Mouse (Mus musculus): ENCODE data around the gene Dtwd1. TPM values are rescaled to one million over a fixed set of nuclear protein-coding genes. Genes with fewer than 3 reads are reported as not detected.
A peak's percentile ranks its signal among the peaks of the same experiment; 100 is the strongest.
"Not testable (repeated sequence)": the region's sequence is repeated elsewhere in the genome, so short reads cannot be mapped to it uniquely, and the experiment has no call there.

The Dtwd1 gene
- polyA plus RNA-seq (2016; fragmentation: Nextera tagmentation; extraction: Ambion mirVana), result 29.3 and 30.9 TPM in 2 replicates

DNA sequence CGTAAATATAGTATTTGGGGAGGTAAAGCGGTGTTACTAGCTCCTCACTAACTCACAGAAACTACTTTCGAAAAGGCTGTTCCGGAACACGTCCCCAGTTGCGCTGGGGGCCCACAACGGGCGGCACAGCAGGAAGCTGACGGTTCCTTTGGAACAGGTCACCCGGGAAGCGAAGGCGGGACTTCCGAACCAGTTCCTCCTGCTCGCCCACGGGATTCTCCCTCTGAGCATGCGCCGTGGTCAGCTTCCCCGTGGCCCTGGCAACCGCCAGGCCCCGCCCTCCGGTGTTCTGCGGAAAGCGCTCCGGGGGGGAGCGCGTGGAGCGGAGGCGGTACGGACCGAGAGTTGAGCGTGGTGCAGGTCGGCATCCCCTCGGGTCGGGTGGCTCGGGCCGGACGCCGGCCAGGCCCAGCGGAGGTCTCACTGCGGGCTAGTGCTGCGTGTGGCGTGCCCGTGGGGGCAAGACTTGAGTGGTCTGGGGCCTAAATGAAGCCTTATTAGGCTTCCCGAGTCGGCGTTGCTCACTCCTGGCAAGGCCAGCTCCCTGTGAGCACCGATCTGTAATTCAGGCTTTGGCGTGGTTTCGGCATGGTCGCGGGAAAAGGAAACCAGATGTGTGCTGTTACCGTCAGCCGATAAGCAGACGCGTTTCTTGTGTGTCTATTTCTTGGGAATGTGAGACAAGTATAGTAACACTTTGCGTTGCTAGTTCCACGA, at the start of gene Dtwd1, which contains the start of gene Fam227b:
TSS of gene Dtwd1 (plus strand) at position 287 of the 717 bp plus-strand sequence.
TSS of gene Fam227b (minus strand) at position 150 of the 717 bp plus-strand sequence.
- Histone ChIP-seq H3K36me3 (peaks cover 22% of the 10 kb centered on the region), H3K4me1 (peaks cover 16% of the 10 kb centered on the region), H3K9me3 (replicated peaks) (no peaks in the 10 kb centered on the region), H3K4me3 (peak within 1 kb of the TSS; percentile 86), H3K27ac (replicated peaks) (peak within 1 kb of the TSS; percentile 96), H3K27me3 (ENCODE audit: low read depth, poor library complexity, severe bottlenecking) (no peaks in the 10 kb centered on the region)
- WGBS, result under 1% methylated on average over 57 of the region's 57 CpGs
- DNase-seq (ENCODE audit: low spot score), result peak; percentile 96

GRCm38 (mm10) chr2:126147723-126148122, 4.2 kb upstream of the Dtwd1 start:
- Histone ChIP-seq H3K9me3 (replicated peaks) (no peaks in the 10 kb centered on the region), H3K27me3 (ENCODE audit: low read depth, poor library complexity, severe bottlenecking) (no peaks in the 10 kb centered on the region), H3K27ac (replicated peaks) (no peak overlapping the region), H3K4me1 (peaks cover 5% of the 10 kb centered on the region), H3K36me3 (no peaks in the 10 kb centered on the region), H3K4me3 (no peak overlapping the region)
- DNase-seq (ENCODE audit: low spot score), result no peak

DNA sequence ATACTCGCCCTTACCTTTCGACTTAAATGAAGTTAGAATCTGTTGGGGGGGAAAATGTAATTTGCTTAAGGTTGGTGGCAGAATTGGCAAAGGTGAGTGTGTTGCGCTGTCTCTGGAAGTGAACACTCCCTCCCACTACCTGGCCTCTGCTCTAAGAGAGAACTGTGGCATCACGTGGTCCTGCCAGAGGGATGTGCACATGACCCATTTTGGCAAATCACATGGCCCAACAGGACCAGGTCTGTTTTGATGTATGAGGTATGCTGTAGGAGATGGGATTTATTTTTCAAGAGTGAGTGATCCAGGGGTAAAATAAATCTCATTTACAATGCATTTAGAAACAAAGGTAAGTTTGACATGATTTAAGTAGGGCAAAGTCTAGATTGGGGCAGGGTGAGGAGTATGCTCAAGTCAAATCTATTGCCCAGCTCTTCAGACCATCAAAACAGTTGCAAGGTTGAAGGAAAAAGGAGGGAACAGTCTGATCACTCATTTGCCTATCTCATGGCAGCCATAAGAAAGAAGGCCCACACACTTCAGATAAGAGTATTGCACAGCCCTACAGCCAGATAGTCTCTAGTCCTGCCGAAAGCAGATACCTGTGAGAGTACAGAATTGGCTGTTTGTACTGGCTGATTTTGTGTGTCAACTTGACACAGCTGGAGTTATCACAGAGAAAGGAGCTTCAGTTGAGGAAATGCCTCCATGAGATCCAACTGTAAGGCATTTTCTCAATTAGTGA, 13.5 kb downstream of the Dtwd1 start:
- Histone ChIP-seq H3K27me3 (ENCODE audit: low read depth, poor library complexity, severe bottlenecking) (no peaks in the 10 kb centered on the region), H3K36me3 (peaks cover 50% of the 10 kb centered on the region), H3K4me3 (no peak overlapping the region), H3K27ac (replicated peaks) (no peak overlapping the region), H3K9me3 (replicated peaks) (no peaks in the 10 kb centered on the region), H3K4me1 (no peaks in the 10 kb centered on the region)
- 92% methylated on average over 5 of the region's 5 CpGs for WGBS
- DNase-seq (ENCODE audit: low spot score), result no peak

- H3K27me3 ChIP-seq (ENCODE audit: low read depth, poor library complexity, severe bottlenecking), result no peaks in the 10 kb centered on the region
- no peak for DNase-seq (ENCODE audit: low spot score)
- H3K4me3 ChIP-seq, result no peak overlapping the region
- no peak overlapping the region for H3K27ac ChIP-seq (replicated peaks)
- H3K36me3 ChIP-seq, result peaks cover 42% of the 10 kb centered on the region
- no peaks in the 10 kb centered on the region for H3K9me3 ChIP-seq (replicated peaks)
- H3K4me1 ChIP-seq, result no peaks in the 10 kb centered on the region
Measured at GRCm38 (mm10) chr2:126166335-126166734, 14.4 kb downstream of the Dtwd1 start.

- H3K27ac ChIP-seq (replicated peaks), result no peak overlapping the region
- H3K4me3 ChIP-seq, result no peak overlapping the region
- DNase-seq (ENCODE audit: low spot score), result no peak
- no peaks in the 10 kb centered on the region for H3K27me3 ChIP-seq (ENCODE audit: low read depth, poor library complexity, severe bottlenecking)
- H3K9me3 ChIP-seq (replicated peaks), result no peaks in the 10 kb centered on the region
- H3K4me1 ChIP-seq, result no peaks in the 10 kb centered on the region
- peaks cover 35% of the 10 kb centered on the region for H3K36me3 ChIP-seq
- 85% methylated on average over 8 of the region's 8 CpGs for WGBS
Measured at GRCm38 (mm10) chr2:126166848-126167617, 15.1 kb downstream of the Dtwd1 start.

GRCm38 (mm10) chr2:126171427-126171826, 19.5 kb downstream of the Dtwd1 start:
- DNase-seq (ENCODE audit: low spot score), result no peak
- H3K4me1 ChIP-seq, result no peaks in the 10 kb centered on the region
- H3K36me3 ChIP-seq, result no peaks in the 10 kb centered on the region
- H3K27me3 ChIP-seq (ENCODE audit: low read depth, poor library complexity, severe bottlenecking), result no peaks in the 10 kb centered on the region
- no peaks in the 10 kb centered on the region for H3K9me3 ChIP-seq (replicated peaks)
- WGBS, result 94% methylated on average over 1 of the region's 1 CpGs
- no peak overlapping the region for H3K27ac ChIP-seq (replicated peaks)
- no peak overlapping the region for H3K4me3 ChIP-seq

- DNase-seq (ENCODE audit: low spot score), result no peak
Measured at GRCm38 (mm10) chr2:126191306-126191705, 39.4 kb downstream of the Dtwd1 start.

GRCm38 (mm10) chr2:126192129-126192528, 40.2 kb downstream of the Dtwd1 start:
- whole genome bisulfite sequencing, result 80% methylated on average over 2 of the region's 2 CpGs
- Histone ChIP-seq H3K4me1 (no peaks in the 10 kb centered on the region), H3K4me3 (no peak overlapping the region), H3K36me3 (no peaks in the 10 kb centered on the region), H3K27ac (replicated peaks) (no peak overlapping the region), H3K27me3 (ENCODE audit: low read depth, poor library complexity, severe bottlenecking) (no peaks in the 10 kb centered on the region), H3K9me3 (replicated peaks) (no peaks in the 10 kb centered on the region)
- DNase-seq (ENCODE audit: low spot score), result no peak

More at GRCm38 (mm10) chr2:126191306-126191705, 39.4 kb downstream of the Dtwd1 start:
- WGBS, result 87% methylated on average over 4 of the region's 4 CpGs
- no peak overlapping the region for H3K4me3 ChIP-seq
- H3K4me1 ChIP-seq, result no peaks in the 10 kb centered on the region
- H3K27me3 ChIP-seq (ENCODE audit: low read depth, poor library complexity, severe bottlenecking), result no peaks in the 10 kb centered on the region
- H3K27ac ChIP-seq (replicated peaks), result no peak overlapping the region
- H3K9me3 ChIP-seq (replicated peaks), result no peaks in the 10 kb centered on the region
- H3K36me3 ChIP-seq, result no peaks in the 10 kb centered on the region

GRCm38 (mm10) chr2:126195631-126196356, 43.9 kb downstream of the Dtwd1 start:
- no peaks in the 10 kb centered on the region for H3K4me1 ChIP-seq
- no peak overlapping the region for H3K27ac ChIP-seq (replicated peaks)
- WGBS, result 82% methylated on average over 12 of the region's 12 CpGs
- H3K9me3 ChIP-seq (replicated peaks), result no peaks in the 10 kb centered on the region
- no peaks in the 10 kb centered on the region for H3K27me3 ChIP-seq (ENCODE audit: low read depth, poor library complexity, severe bottlenecking)
- no peak for DNase-seq (ENCODE audit: low spot score)
- H3K36me3 ChIP-seq, result no peaks in the 10 kb centered on the region
- H3K4me3 ChIP-seq, result no peak overlapping the region

GRCm38 (mm10) chr2:126198971-126199370, 47.0 kb downstream of the Dtwd1 start:
- Histone ChIP-seq H3K36me3 (no peaks in the 10 kb centered on the region), H3K4me1 (no peaks in the 10 kb centered on the region), H3K27me3 (ENCODE audit: low read depth, poor library complexity, severe bottlenecking) (no peaks in the 10 kb centered on the region), H3K27ac (replicated peaks) (no peak overlapping the region), H3K9me3 (replicated peaks) (no peaks in the 10 kb centered on the region), H3K4me3 (no peak overlapping the region)
- 90% methylated on average over 3 of the region's 3 CpGs for WGBS
- no peak for DNase-seq (ENCODE audit: low spot score)

- WGBS, result 95% methylated on average over 6 of the region's 6 CpGs
- Histone ChIP-seq H3K27ac (replicated peaks) (no peak overlapping the region), H3K4me3 (no peak overlapping the region), H3K36me3 (no peaks in the 10 kb centered on the region), H3K27me3 (ENCODE audit: low read depth, poor library complexity, severe bottlenecking) (no peaks in the 10 kb centered on the region), H3K4me1 (no peaks in the 10 kb centered on the region), H3K9me3 (replicated peaks) (no peaks in the 10 kb centered on the region)
- DNase-seq (ENCODE audit: low spot score), result no peak
Measured at GRCm38 (mm10) chr2:126211011-126211680, 59.2 kb downstream of the Dtwd1 start.

GRCm38 (mm10) chr2:126214800-126215199, 62.9 kb downstream of the Dtwd1 start, which contains the start of gene Gm17555:
TSS of gene Gm17555 (plus strand) at chr2:126215100.
- not testable (repeated sequence) for DNase-seq (ENCODE audit: low spot score)
- WGBS, result 97% methylated on average over 3 of the region's 3 CpGs

More at GRCm38 (mm10) chr2:126214800-126215199, 62.9 kb downstream of the Dtwd1 start, which contains the start of gene Gm17555:
- H3K27ac ChIP-seq (replicated peaks); H3K4me3 ChIP-seq; H3K9me3 ChIP-seq (replicated peaks); H3K4me1 ChIP-seq; H3K36me3 ChIP-seq; H3K27me3 ChIP-seq (ENCODE audit: low read depth, poor library complexity, severe bottlenecking): not testable (repeated sequence)
